Mouse (Mus musculus): ENCODE results near the gene Aqp5.

Gene Aqp5

GRCm38 (mm10) chr15:99643832-99644231 is 53.2 kb downstream of the Aqp5 start:
- DNase-seq, result no peak
